Mouse (Mus musculus) thymus, postnatal 14 days (tissue): ENCODE measurements around the gene Gpsm3.
A peak's percentile ranks its signal among the peaks of the same experiment; 100 is the strongest.
"Not testable (repeated sequence)": the region's sequence is repeated elsewhere in the genome, so short reads cannot be mapped to it uniquely, and the experiment has no call there.

Experiments
- DNase-seq: peaks from one replicate; pipeline ENCODE4 v3.0.0; 2021

Gene Gpsm3

GRCm38 (mm10) chr17:34589681-34590101, at the start of gene Gpsm3:
Gene Gpsm3, plus strand, starts transcription at chr17:34589806.
- DNase-seq = peak; percentile 85

DNA sequence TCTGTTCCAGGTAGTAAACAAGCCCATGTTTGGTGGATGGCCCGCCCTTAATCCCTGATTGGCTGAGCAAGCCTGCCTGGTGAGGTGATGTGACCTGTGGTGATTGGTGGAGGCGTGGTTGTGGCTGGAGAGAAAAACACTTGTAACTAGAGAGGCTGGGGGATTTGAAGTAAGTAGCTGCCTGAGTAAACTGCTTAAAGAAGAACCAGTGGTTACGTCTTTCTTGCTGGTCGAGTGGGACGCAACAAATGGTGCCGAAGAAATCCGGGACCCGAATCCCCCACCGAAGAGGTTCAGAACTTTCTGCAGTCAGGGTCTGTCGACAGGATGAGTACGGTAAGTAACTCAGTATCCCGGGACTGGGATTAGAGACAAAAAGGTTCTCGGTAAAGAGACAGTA, 46.0 kb upstream of the Gpsm3 start:
- not testable (repeated sequence) for DNase-seq

- DNase-seq = no peak
Observed at GRCm38 (mm10) chr17:34546797-34547196, 42.8 kb upstream of the Gpsm3 start.

GRCm38 (mm10) chr17:34547601-34548000, 42.0 kb upstream of the Gpsm3 start:
- DNase-seq = no peak

DNA sequence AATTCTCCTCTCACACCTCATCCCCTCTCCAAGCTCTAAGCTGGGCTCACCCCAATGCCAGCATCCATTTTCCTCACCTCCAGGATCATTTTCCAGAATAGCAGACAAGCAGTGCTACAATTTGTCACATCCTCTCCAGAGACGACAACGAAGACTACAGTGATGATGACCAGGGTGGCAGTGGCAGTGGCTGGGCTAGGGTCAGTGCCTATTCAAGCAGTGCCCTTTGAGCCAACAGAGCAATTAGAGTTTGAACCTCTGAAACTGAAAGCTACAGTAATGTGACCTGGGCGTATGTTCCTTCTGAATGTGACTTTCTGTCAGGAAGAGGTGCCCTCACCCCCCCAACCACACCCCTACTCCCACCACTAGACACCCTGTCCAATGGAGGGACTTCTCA, 40.5 kb upstream of the Gpsm3 start:
- DNase-seq = no peak

GRCm38 (mm10) chr17:34549843-34550242, 39.8 kb upstream of the Gpsm3 start:
- DNase-seq = no peak

- peak; percentile 81 for DNase-seq
Observed at GRCm38 (mm10) chr17:34555483-34555882, 34.1 kb upstream of the Gpsm3 start.

GRCm38 (mm10) chr17:34556406-34556805, 33.2 kb upstream of the Gpsm3 start:
- DNase-seq = no peak

DNA sequence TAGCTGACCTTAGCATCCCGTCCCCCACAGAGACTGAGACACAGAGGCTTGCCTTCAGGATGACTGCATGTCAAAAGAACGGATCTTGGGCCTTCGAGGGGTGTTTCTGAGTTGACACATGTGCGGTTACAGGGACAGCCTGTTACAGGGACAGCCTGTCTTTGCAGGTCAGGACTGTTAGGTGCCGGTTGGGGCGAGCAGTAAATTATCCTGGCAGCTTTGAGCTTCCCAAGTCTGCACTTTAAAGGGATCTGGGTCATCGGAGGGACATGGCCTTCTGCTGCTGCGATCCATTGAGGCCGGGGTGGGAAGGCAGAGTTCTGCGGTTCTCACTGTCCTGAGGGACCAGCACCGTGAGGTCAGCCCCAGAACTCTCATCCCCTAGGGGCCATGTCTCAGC, 32.2 kb upstream of the Gpsm3 start:
- no peak for DNase-seq

- DNase-seq = no peak
Observed at GRCm38 (mm10) chr17:34559116-34559515, 30.5 kb upstream of the Gpsm3 start.

DNA sequence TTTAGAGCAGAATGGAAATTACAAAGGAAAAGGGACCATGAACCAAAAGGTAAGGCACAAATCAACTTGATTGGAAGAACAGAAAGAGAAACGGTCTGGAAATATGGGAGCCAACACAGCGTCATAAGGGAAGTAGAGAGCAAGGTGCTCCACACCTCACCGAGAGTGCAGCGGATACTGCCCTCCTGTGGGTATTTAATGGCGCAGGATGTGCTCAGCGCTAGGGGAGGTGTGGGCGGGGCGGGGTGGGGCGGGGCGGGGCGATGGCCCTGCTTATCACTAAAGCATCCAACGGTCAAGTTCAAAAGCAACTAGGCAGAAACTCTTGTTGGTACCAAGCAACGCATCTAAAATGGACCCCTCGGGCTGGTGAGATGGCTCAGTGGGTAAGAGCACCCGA, 29.7 kb upstream of the Gpsm3 start:
- no peak for DNase-seq

DNA sequence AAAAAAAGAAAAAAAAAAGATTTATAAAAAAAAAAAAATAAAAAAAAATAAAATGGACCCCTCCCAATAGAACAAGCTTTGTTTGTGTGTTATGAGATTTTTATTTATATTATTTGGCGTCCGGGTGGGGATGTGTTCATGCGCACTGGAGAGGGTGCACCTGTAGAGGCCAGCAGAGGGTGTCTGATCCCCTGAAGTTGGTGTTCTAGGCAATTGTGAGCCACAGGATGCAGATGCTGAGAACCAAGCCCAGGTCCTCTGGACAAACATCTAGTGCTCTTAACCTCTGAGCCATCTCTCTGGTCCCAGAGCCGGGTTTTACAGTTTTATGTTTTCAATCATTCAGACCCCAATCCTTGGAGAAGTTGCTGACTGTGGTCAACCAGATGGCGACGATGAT, 29.2 kb upstream of the Gpsm3 start:
- no peak for DNase-seq

GRCm38 (mm10) chr17:34561200-34561599, 28.4 kb upstream of the Gpsm3 start:
- peak; percentile 32 for DNase-seq

- no peak for DNase-seq
Observed at GRCm38 (mm10) chr17:34562595-34562994, 27.0 kb upstream of the Gpsm3 start.

GRCm38 (mm10) chr17:34563354-34563753, 26.3 kb upstream of the Gpsm3 start:
- no peak for DNase-seq

- DNase-seq = no peak
Observed at GRCm38 (mm10) chr17:34564003-34564421, 25.6 kb upstream of the Gpsm3 start, which contains the start of gene Notch4. Gene Notch4, plus strand, starts transcription at chr17:34564268.

- no peak for DNase-seq
Observed at GRCm38 (mm10) chr17:34564796-34565195, 24.8 kb upstream of the Gpsm3 start.

DNA sequence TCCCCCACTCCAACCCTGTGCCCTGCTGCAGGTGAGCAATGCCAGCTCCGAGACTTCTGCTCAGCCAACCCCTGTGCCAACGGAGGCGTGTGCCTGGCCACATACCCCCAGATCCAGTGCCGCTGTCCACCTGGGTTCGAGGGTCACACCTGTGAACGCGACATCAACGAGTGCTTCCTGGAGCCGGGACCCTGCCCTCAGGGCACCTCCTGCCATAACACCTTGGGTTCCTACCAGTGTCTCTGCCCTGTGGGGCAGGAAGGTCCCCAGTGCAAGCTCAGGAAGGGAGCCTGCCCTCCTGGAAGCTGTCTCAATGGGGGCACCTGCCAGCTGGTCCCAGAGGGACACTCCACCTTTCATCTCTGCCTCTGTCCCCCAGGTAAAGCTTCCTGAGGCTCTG, 22.3 kb upstream of the Gpsm3 start:
- no peak for DNase-seq

- no peak for DNase-seq
Observed at GRCm38 (mm10) chr17:34568421-34568820, 21.2 kb upstream of the Gpsm3 start.

- DNase-seq = no peak
Observed at GRCm38 (mm10) chr17:34569919-34570318, 19.7 kb upstream of the Gpsm3 start.

DNA sequence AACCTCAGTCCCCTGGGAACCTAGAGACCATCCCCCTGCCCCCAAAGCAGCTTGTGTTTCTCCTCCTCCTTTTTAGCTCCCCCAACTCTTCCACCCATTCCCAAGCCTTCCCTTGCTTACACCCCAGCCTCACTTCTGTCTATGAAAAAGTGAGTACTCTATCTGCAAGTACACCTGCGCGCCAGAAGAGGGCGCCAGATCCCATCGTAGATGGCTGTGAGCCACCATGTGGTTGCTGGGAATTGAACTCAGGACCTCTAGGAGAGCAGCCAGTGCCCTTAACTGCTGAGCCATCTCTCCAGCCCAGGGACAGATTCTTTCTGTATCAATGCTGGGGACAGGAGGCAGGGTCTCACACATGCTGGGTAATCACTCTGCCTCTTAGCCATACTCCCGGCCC, 17.7 kb upstream of the Gpsm3 start:
- peak; percentile 45 for DNase-seq

DNA sequence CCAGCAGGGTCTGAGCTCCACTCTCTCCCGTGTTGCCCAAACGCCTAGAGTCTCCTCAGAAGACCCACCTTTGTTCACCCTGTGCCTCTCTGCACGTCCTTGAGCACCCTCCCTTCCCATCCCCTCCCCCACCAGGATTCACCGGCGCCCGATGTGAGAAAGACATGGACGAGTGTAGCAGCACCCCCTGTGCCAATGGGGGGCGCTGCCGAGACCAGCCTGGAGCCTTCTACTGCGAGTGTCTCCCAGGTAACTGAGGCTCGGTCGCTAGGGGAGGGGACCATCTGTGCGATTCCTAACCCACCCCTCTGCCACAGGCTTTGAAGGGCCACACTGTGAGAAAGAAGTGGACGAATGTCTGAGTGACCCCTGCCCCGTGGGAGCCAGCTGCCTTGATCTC, 17.2 kb upstream of the Gpsm3 start:
- DNase-seq = no peak

DNA sequence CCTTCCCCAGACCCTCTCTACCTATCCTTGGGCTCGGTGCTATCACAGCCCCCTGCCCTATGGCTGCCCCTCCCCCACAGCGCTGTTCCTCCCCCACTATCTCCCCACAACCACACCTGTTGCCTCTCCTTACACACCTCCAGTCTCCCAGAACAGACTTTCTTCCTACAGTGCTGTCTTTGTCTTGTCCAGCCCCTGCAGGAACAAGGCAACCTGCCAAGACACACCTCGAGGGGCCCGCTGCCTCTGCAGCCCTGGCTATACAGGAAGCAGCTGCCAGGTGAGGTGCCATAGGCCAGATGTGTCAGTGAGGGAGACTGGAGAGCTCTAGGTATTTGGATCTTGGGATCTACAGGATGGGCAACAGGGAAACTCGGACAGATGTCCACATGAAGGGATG, 13.0 kb upstream of the Gpsm3 start:
- no peak for DNase-seq

DNA sequence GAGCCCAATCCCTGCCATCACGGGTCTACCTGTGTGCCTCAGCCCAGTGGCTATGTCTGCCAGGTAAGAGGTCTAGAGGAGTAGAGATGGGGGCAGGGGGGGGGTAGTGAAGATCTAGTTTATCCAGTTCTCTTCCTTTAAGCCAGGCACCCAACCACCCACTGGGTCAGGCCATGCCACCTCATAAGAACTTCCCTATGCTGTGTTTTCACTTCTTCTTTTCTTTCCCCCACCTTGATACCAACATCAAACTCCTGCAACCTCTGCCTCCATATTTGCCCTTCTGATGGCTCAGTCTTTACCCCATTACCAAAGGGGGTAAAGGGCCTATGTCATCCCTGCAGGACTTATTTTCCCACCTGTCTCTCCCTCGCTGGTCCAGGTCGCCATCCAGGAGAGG, 11.5 kb upstream of the Gpsm3 start:
- no peak for DNase-seq

- no peak for DNase-seq
Observed at GRCm38 (mm10) chr17:34582528-34582927, 7.1 kb upstream of the Gpsm3 start.

DNA sequence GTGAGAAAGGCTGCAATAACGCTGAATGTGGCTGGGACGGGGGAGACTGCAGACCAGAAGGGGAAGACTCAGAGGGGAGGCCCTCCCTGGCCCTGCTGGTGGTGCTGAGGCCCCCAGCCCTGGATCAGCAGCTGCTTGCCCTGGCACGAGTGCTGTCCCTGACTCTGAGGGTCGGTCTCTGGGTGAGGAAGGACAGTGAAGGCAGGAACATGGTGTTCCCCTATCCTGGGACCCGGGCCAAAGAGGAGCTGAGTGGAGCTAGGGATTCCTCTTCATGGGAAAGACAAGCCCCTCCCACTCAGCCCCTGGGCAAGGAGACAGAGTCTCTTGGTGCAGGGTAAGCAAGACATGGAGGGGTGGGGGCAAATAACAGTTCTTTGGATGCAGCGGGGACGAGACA, 6.2 kb upstream of the Gpsm3 start:
- DNase-seq = no peak
